Mouse (Mus musculus): ENCODE data around the gene Trp73. TPM values are rescaled to one million over a fixed set of nuclear protein-coding genes. Genes with fewer than 3 reads are reported as not detected.

Gene Trp73
- polyA plus RNA-seq, 1 experiment: not detected

- H3K4me3 ChIP-seq (ENCODE audit: insufficient read depth, low read depth, low read length): peak overlapping the region; percentile 77
- TF ChIP-seq POLR2A (IDR thresholded peaks at IDR 0.05; ENCODE audit: insufficient read depth, low read depth, low read length) (no peak), CTCF (IDR thresholded peaks at IDR 0.05; ENCODE audit: insufficient read depth, low read depth, low read length) (no peak)
- H3K27ac ChIP-seq (ENCODE audit: insufficient read depth, low read depth, low read length): 0 out of 2 replicates have a peak overlapping the region, but pooled peaks have one; percentile 47
- 24% methylated on average over 13 of the region's 13 CpGs for WGBS
- H3K4me1 ChIP-seq (ENCODE audit: control insufficient read depth, insufficient read depth, low read length): peaks cover 34% of the 10 kb centered on the region
Measured at GRCm38 (mm10) chr4:154010907-154011645, 128.9 kb downstream of the Trp73 start.

GRCm38 (mm10) chr4:154007759-154008158 is 132.2 kb downstream of the Trp73 start:
- 60% methylated on average over 4 of the region's 4 CpGs for WGBS
- Histone ChIP-seq H3K4me3 (ENCODE audit: insufficient read depth, low read depth, low read length) (no peak overlapping the region), H3K4me1 (ENCODE audit: control insufficient read depth, insufficient read depth, low read length) (peaks cover 22% of the 10 kb centered on the region), H3K27ac (ENCODE audit: insufficient read depth, low read depth, low read length) (no peak overlapping the region)
- no peak for TF ChIP-seq POLR2A (IDR thresholded peaks at IDR 0.05; ENCODE audit: insufficient read depth, low read depth, low read length)
- TF ChIP-seq CTCF (IDR thresholded peaks at IDR 0.05; ENCODE audit: insufficient read depth, low read depth, low read length): no peak

- Histone ChIP-seq H3K27ac (ENCODE audit: insufficient read depth, low read depth, low read length) (no peak overlapping the region), H3K4me3 (ENCODE audit: insufficient read depth, low read depth, low read length) (no peak overlapping the region), H3K4me1 (ENCODE audit: control insufficient read depth, insufficient read depth, low read length) (peaks cover 17% of the 10 kb centered on the region)
- 80% methylated on average over 6 of the region's 6 CpGs for WGBS
- no peak for TF ChIP-seq POLR2A (IDR thresholded peaks at IDR 0.05; ENCODE audit: insufficient read depth, low read depth, low read length)
- TF ChIP-seq CTCF (IDR thresholded peaks at IDR 0.05; ENCODE audit: insufficient read depth, low read depth, low read length): no peak
Measured at GRCm38 (mm10) chr4:154006264-154006663, 133.7 kb downstream of the Trp73 start.

Other genes with a start within 250 kb of the Trp73 start
- gene A430005L14Rik, start 183.0 kb downstream of the Trp73 start, polyA plus RNA-seq (2012; ENCODE audit: insufficient read depth, insufficient read length, low replicate concordance, missing spikeins): not detected in 2 replicates
- not detected in 2 replicates for gene Dffb, start 165.1 kb downstream of the Trp73 start, polyA plus RNA-seq (2012; ENCODE audit: insufficient read depth, insufficient read length, low replicate concordance, missing spikeins)
- not detected in 2 replicates for gene Cep104, start 165.0 kb downstream of the Trp73 start, polyA plus RNA-seq (2012; ENCODE audit: insufficient read depth, insufficient read length, low replicate concordance, missing spikeins)
- gene Lrrc47, start 128.5 kb downstream of the Trp73 start, polyA plus RNA-seq (2012; ENCODE audit: insufficient read depth, insufficient read length, low replicate concordance, missing spikeins): not detected in 2 replicates
- gene Smim1, start 114.0 kb downstream of the Trp73 start, polyA plus RNA-seq (2012; ENCODE audit: insufficient read depth, insufficient read length, low replicate concordance, missing spikeins): not detected in 2 replicates
- not detected in 2 replicates for gene Ccdc27, start 97.5 kb downstream of the Trp73 start, polyA plus RNA-seq (2012; ENCODE audit: insufficient read depth, insufficient read length, low replicate concordance, missing spikeins)
- not detected in 2 replicates for gene Wrap73, start 2.2 kb upstream of the Trp73 start, polyA plus RNA-seq (2012; ENCODE audit: insufficient read depth, insufficient read length, low replicate concordance, missing spikeins)
- not detected in 2 replicates for gene Tprgl, start 20.5 kb upstream of the Trp73 start, polyA plus RNA-seq (2012; ENCODE audit: insufficient read depth, insufficient read length, low replicate concordance, missing spikeins)
- gene Megf6, start 30.5 kb upstream of the Trp73 start, polyA plus RNA-seq (2012; ENCODE audit: insufficient read depth, insufficient read length, low replicate concordance, missing spikeins): not detected in 2 replicates
- gene Arhgef16, start 161.5 kb upstream of the Trp73 start, polyA plus RNA-seq (2012; ENCODE audit: insufficient read depth, insufficient read length, low replicate concordance, missing spikeins): not detected in 2 replicates
- not detected in 2 replicates for gene B230104I21Rik, start 195.9 kb upstream of the Trp73 start, polyA plus RNA-seq (2012; ENCODE audit: insufficient read depth, insufficient read length, low replicate concordance, missing spikeins)

Measured in olfactory bulb, adult 2 months (tissue).